Mouse (Mus musculus): ENCODE data around the gene Gpatch1.
A peak's percentile ranks its signal among the peaks of the same experiment; 100 is the strongest.

Gpatch1 gene

GRCm38 (mm10) chr7:35234361-35235245, 83.6 kb downstream of the Gpatch1 start:
- peak; percentile 94 for DNase-seq (ENCODE audit: low spot score)

- DNase-seq (ENCODE audit: low spot score): no peak
Measured at GRCm38 (mm10) chr7:35233861-35234260, 84.4 kb downstream of the Gpatch1 start.

GRCm38 (mm10) chr7:35232796-35233455, 85.3 kb downstream of the Gpatch1 start:
- DNase-seq (ENCODE audit: low spot score): no peak

- DNase-seq (ENCODE audit: low spot score): no peak
Measured at GRCm38 (mm10) chr7:35230333-35230732, 87.9 kb downstream of the Gpatch1 start.

Measured in testis, postnatal 14 days (tissue).